Mouse (Mus musculus): Measurements from ENCODE around the gene Macf1. TPM values are rescaled to one million over a fixed set of nuclear protein-coding genes. Genes with fewer than 3 reads are reported as not detected.
A peak's percentile ranks its signal among the peaks of the same experiment; 100 is the strongest.

Macf1 gene
- polyA plus RNA-seq, 1 experiment, result 62.9 TPM

DNA sequence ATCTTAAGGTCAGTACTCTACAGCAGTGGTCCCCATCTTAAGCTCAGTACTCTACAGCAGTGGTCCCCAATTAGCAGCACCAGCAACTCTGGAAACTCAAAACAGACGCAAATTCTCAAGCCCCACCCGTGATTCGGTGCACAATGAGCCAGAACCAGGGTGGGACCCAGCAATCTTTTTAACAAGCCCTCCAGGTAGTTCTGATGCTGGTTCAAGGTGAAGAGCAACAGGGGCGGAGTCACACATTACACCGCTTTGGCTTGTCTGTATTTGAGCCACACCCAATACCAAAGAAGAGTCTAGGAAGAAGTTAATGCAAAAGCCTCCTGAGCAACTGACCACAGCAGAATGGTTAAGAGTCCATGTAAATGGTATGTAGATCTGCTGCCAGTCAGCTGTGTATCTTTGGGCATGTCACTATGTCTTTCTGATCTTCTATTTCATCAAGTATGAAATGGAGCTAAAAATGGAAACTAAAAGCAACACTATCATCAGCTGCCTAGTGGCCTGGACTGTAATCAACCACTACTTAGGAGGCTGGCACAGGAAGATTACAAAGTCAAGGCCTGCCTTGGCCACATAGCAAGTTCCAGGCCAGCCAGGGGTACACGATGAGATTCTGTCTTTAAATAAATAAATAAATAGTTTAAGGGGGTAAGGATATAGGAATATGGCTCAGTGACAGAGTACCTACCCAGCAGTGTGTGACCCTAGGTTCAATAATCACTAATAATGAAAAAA lies 58.7 kb downstream of the Macf1 start:
- no peak for TF ChIP-seq CTCF (conservative IDR thresholded peaks at IDR 0.05; ENCODE audit: insufficient read depth, insufficient read length, low read depth, low read length)
- WGBS, result 70% methylated on average over 6 of the region's 6 CpGs

DNA sequence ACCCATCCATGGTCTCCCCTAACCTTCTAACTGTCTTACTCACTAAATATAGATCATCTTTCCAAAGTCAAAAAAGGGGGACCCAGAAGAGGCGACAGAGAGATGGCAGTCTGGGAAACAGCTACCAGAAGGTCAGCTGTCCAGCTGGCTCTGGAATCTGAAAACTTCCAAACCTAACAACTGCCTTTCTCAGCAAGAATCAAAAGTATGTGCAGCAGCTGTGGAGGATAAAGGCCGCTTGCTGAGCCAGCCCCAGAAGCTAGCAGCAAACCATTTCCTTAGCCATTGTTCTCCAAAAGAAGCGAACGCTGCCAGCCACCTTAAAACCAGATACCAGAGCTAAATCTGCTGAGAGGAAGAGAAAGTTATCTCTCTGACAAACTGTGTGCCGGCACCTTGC lies 59.7 kb downstream of the Macf1 start:
- H3K27me3 ChIP-seq (replicated peaks; ENCODE audit: control insufficient read depth, insufficient read depth, low read length), result no peaks in the 10 kb centered on the region
- peak overlapping the region; percentile 77 for H3K27ac ChIP-seq (ENCODE audit: insufficient read depth, low read depth, low read length)
- peaks cover 24% of the 10 kb centered on the region for H3K4me1 ChIP-seq (ENCODE audit: control insufficient read depth, insufficient read depth, low read length)
- peak; percentile 77 for DNase-seq
- TF ChIP-seq POLR2A (IDR thresholded peaks at IDR 0.05; ENCODE audit: low read depth, low read length), result no peak
- TF ChIP-seq CTCF (conservative IDR thresholded peaks at IDR 0.05; ENCODE audit: insufficient read depth, insufficient read length, low read depth, low read length), result no peak
- no peak overlapping the region for H3K4me3 ChIP-seq (ENCODE audit: insufficient read depth, low read depth, low read length)
- H3K36me3 ChIP-seq (ENCODE audit: control insufficient read depth, insufficient read depth, low read length), result no peaks in the 10 kb centered on the region
- WGBS, result 12% methylated on average over 5 of the region's 5 CpGs

More for the DNA sequence above, 58.7 kb downstream of the Macf1 start:
- Histone ChIP-seq H3K27me3 (replicated peaks; ENCODE audit: control insufficient read depth, insufficient read depth, low read length) (no peaks in the 10 kb centered on the region), H3K27ac (ENCODE audit: insufficient read depth, low read depth, low read length) (peak overlapping the region; percentile 57), H3K36me3 (ENCODE audit: control insufficient read depth, insufficient read depth, low read length) (no peaks in the 10 kb centered on the region), H3K4me3 (ENCODE audit: insufficient read depth, low read depth, low read length) (no peak overlapping the region), H3K4me1 (ENCODE audit: control insufficient read depth, insufficient read depth, low read length) (peaks cover 24% of the 10 kb centered on the region)
- DNase-seq, result no peak

DNA sequence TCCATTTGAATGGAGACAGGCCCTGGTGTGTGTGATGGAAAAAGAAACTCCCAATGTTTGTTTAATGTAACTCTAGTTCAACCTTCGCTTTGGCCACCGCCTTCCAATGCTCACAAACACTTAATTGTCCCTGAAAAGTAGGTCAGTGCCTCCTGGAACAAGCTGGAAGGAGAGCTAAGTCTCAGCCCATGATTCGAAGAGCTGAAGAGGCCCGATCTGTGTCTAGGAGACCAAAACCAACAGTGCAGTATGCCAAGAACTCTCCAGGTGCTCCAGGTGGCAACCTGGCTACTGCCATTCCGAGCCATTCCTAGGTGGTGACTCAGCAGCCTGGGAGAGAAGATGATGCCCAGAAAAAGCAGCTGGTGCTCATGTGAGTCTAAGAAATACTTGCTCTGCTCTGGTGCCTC lies 60.4 kb downstream of the Macf1 start:
- Histone ChIP-seq H3K36me3 (ENCODE audit: control insufficient read depth, insufficient read depth, low read length) (no peaks in the 10 kb centered on the region), H3K27ac (ENCODE audit: insufficient read depth, low read depth, low read length) (peak overlapping the region; percentile 77), H3K4me3 (ENCODE audit: insufficient read depth, low read depth, low read length) (no peak overlapping the region), H3K27me3 (replicated peaks; ENCODE audit: control insufficient read depth, insufficient read depth, low read length) (no peaks in the 10 kb centered on the region), H3K4me1 (ENCODE audit: control insufficient read depth, insufficient read depth, low read length) (peaks cover 24% of the 10 kb centered on the region)
- TF ChIP-seq POLR2A (IDR thresholded peaks at IDR 0.05; ENCODE audit: low read depth, low read length) (no peak), CTCF (conservative IDR thresholded peaks at IDR 0.05; ENCODE audit: insufficient read depth, insufficient read length, low read depth, low read length) (no peak)
- peak; percentile 64 for DNase-seq
- 18% methylated on average over 5 of the region's 5 CpGs for WGBS

DNA sequence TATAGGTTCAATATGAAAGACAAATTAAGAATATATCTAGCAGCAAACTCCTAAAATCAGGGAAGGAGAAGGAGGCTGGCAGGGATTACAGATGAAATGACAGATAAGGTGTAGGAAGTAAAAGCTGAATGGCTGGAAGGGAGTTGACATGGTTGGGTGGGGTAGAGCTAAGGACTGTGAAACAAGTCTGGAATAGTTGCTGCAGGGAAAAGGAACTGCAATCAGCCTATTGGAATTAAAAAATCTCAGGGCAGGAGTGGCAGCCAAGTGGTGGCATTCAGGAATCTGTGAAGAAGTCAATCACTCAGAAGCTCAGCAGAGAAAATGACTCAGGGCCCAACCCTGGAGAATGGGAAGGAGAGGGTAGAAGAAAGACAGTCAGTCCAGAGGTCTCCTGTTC lies 62.4 kb downstream of the Macf1 start:
- H3K36me3 ChIP-seq (ENCODE audit: control insufficient read depth, insufficient read depth, low read length), result no peaks in the 10 kb centered on the region
- H3K27ac ChIP-seq (ENCODE audit: insufficient read depth, low read depth, low read length), result peak overlapping the region; percentile 9
- H3K27me3 ChIP-seq (replicated peaks; ENCODE audit: control insufficient read depth, insufficient read depth, low read length), result no peaks in the 10 kb centered on the region
- peaks cover 40% of the 10 kb centered on the region for H3K4me1 ChIP-seq (ENCODE audit: control insufficient read depth, insufficient read depth, low read length)
- no peak for DNase-seq
- no peak for TF ChIP-seq CTCF (conservative IDR thresholded peaks at IDR 0.05; ENCODE audit: insufficient read depth, insufficient read length, low read depth, low read length)
- TF ChIP-seq POLR2A (IDR thresholded peaks at IDR 0.05; ENCODE audit: low read depth, low read length), result no peak
- H3K4me3 ChIP-seq (ENCODE audit: insufficient read depth, low read depth, low read length), result no peak overlapping the region

DNA sequence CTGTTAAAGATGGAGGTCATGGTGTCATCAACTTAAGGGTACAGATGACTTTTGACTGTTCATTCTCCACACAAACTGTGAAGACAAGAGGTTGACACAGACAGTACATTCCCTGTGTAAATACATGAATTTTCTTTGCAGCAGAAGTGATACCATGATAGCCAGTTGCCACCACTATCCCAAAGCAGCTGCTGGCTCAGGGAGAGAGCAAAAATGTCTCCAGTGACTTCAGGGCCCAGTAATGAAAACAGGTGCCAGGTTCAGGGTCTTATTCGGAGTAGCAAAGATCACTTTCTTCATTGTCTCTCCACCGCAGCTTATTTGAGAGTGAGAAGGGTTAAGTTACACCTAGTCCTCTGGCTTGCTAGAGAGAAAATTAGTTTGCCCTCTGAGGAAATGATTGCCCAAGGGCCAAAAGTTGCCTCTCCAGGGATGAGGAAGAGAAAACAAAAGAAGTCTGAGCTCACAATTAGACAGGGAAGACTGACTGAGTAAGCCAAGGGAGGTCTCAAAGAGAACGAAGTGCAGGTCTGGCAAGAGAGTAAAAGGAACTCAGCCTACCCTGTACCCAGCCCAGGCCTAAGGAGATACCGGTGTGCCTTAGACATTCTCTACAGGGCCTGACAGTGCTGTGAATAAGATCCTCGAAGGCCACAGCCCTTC lies 66.3 kb downstream of the Macf1 start:
- 0 out of 2 replicates have a peak overlapping the region, but pooled peaks have one; percentile 4 for H3K27ac ChIP-seq (ENCODE audit: insufficient read depth, low read depth, low read length)
- no peaks in the 10 kb centered on the region for H3K36me3 ChIP-seq (ENCODE audit: control insufficient read depth, insufficient read depth, low read length)
- no peaks in the 10 kb centered on the region for H3K27me3 ChIP-seq (replicated peaks; ENCODE audit: control insufficient read depth, insufficient read depth, low read length)
- peaks cover 34% of the 10 kb centered on the region for H3K4me1 ChIP-seq (ENCODE audit: control insufficient read depth, insufficient read depth, low read length)
- no peak overlapping the region for H3K4me3 ChIP-seq (ENCODE audit: insufficient read depth, low read depth, low read length)
- 46% methylated on average over 5 of the region's 5 CpGs for WGBS
- TF ChIP-seq CTCF (conservative IDR thresholded peaks at IDR 0.05; ENCODE audit: insufficient read depth, insufficient read length, low read depth, low read length), result no peak
- no peak for TF ChIP-seq POLR2A (IDR thresholded peaks at IDR 0.05; ENCODE audit: low read depth, low read length)
- DNase-seq, result peak; percentile 43

DNA sequence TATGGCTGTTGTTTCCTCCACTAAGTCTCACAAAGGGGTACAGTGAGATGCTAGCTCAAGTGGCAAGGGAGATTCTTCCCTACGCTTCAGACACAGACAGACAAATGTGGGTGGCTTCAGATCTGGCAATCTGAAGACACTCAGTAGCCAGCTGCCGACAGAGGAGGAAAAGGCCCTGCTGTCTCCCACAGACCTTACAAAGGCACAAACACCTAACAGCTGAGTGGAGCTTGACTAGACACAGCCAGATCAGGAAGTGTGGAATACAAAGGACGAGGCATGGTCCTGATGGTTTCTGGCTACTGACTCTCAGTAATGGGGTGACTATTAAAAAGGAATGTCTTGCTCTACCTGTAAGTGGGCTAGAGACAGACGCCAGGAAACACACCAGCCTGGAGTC lies 67.2 kb downstream of the Macf1 start:
- WGBS, result 46% methylated on average over 4 of the region's 4 CpGs
- no peak for TF ChIP-seq POLR2A (IDR thresholded peaks at IDR 0.05; ENCODE audit: low read depth, low read length)
- TF ChIP-seq CTCF (conservative IDR thresholded peaks at IDR 0.05; ENCODE audit: insufficient read depth, insufficient read length, low read depth, low read length), result no peak
- H3K36me3 ChIP-seq (ENCODE audit: control insufficient read depth, insufficient read depth, low read length), result no peaks in the 10 kb centered on the region
- H3K4me1 ChIP-seq (ENCODE audit: control insufficient read depth, insufficient read depth, low read length), result peaks cover 34% of the 10 kb centered on the region
- H3K4me3 ChIP-seq (ENCODE audit: insufficient read depth, low read depth, low read length), result no peak overlapping the region
- DNase-seq, result no peak
- no peaks in the 10 kb centered on the region for H3K27me3 ChIP-seq (replicated peaks; ENCODE audit: control insufficient read depth, insufficient read depth, low read length)
- H3K27ac ChIP-seq (ENCODE audit: insufficient read depth, low read depth, low read length), result peak overlapping the region; percentile 4

DNA sequence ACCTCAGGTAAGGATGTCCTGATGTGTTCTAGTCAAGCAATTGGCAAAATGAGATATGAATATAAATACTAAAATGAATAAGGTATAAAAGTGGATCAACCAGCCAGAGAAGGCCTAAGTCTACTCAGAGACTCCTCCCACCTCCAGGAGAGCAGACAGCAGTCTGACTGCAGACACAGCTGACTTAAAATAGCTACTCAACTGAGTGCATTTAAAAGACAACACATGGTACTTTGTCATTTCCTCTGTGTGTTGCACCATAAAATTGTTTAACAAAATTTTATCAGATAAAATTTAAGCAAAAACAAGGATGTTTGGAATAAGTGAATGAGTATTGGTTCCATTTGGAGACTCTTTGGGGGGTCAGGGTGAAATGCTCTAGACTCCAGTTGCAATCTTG lies 67.7 kb downstream of the Macf1 start:
- DNase-seq, result peak; percentile 54
- H3K36me3 ChIP-seq (ENCODE audit: control insufficient read depth, insufficient read depth, low read length), result no peaks in the 10 kb centered on the region
- TF ChIP-seq POLR2A (IDR thresholded peaks at IDR 0.05; ENCODE audit: low read depth, low read length) (no peak), CTCF (conservative IDR thresholded peaks at IDR 0.05; ENCODE audit: insufficient read depth, insufficient read length, low read depth, low read length) (no peak)
- H3K4me1 ChIP-seq (ENCODE audit: control insufficient read depth, insufficient read depth, low read length), result peaks cover 38% of the 10 kb centered on the region
- H3K27ac ChIP-seq (ENCODE audit: insufficient read depth, low read depth, low read length), result peak overlapping the region; percentile 4
- H3K27me3 ChIP-seq (replicated peaks; ENCODE audit: control insufficient read depth, insufficient read depth, low read length), result no peaks in the 10 kb centered on the region
- no peak overlapping the region for H3K4me3 ChIP-seq (ENCODE audit: insufficient read depth, low read depth, low read length)
